Mouse (Mus musculus) lung, adult 2 months (tissue): ENCODE data around the gene Atp5j.

Source experiments
- CTCF ChIP-seq: fragments of 200-500 bp; IDR thresholded peaks from 2 replicates; pipeline ENCODE4 v1.5.1; 2011; ENCODE audit warnings: mild to moderate bottlenecking, low read length, control low read depth; ENCODE audit not compliant: insufficient read depth
- POLR2A ChIP-seq: fragments of 200-500 bp; IDR thresholded peaks from 2 replicates; pipeline ENCODE4 v1.6.1; 2011; ENCODE audit warnings: low read depth, mild to moderate bottlenecking, control low read depth, low read length, borderline replicate concordance; ENCODE audit errors: extremely low read depth

DNA sequence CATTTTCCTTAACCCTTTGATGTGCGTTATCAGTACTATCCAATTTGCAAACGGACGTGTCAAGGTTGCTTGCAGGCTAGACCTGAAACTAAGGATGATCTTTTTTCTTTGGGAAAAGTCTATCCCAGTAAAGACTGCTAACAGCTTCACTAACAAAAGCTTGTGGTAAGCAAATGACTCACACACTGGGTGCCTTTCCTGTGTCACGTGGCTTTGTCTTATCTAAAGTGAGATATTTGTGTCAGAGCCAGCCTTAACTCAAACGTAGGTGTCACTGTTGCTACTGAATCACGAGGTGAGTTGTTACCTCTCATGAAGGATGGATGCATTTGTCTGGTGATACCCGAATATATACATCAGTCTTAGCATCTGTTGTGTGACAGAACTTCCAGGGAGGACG is 29.2 kb upstream of the Atp5j start:
- TF ChIP-seq POLR2A (no peak), CTCF (no peak)
